In the genomic region with DNA sequence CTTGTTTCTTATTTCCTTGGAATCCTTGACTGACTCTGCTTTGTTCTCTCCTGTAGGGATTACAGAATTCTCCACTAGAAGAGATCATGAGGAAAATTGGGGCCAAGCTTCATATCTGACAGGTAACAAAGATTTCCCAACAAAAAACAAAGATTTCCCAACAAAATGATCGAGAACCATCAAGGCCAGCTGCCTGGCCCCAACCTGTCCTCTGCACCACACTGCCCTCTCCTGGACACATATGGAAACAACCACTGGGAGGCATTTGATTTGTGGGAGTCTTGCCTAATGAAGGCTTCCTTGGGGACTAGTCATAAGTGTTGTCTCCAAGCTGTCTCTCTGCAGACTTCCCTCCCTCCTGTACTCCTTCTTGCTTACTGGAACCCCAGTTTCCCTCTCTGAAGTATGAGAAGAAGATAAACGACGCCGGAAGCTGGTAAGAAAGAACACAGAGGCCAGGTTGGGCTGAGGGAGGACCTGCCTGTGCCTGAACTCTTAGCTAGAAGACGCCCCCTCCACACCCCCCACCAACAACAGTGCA, we compare ENCODE assay signal across 8 mouse cellular contexts. TPM values are rescaled to one million over a fixed set of nuclear protein-coding genes. Genes with fewer than 3 reads are reported as not detected.
DNase-seq lines count a peak whose midpoint lies in the region; ATAC-seq and TF ChIP-seq lines count a peak whose summit lies in the region.

No protein-coding gene starts in this region.

- no peaks in the 10 kb centered on the region for H3K9me3 ChIP-seq in limb, embryonic 14.5 days (ENCODE audit: control insufficient read depth, low read length)

- H3K4me2 ChIP-seq in limb, embryonic 14.5 days (replicated peaks; ENCODE audit: low read depth, low read length, severe bottlenecking), result no peak overlapping the region

- intact Hi-C loops in left cerebral cortex, adult 2 months (cut with DNase I), result loop anchor here (2.0 kb wide), 1 partner anchor 109 kb away; a partner anchor contains a TSS
- intact Hi-C loops in gastrocnemius, postnatal 14 days (cut with DNase I; ENCODE audit: low total_unique reads), result loop anchor here (10.0 kb wide), 1 partner anchor 91 kb away; no protein-coding TSS in a partner anchor

- DNase-seq in left cerebral cortex, adult 2 months (ENCODE audit: extremely low spot score in 1 of 2, low spot score in 2 of 2), result peak; percentile 54 to 61
- no peak for DNase-seq in left cerebral cortex, adult 11 months (ENCODE audit: low spot score)
- DNase-seq in MEL-GATA-1-ER (ENCODE audit: extremely low read depth, low read depth), result peak; percentile 36
- peak; percentile 69 for DNase-seq in c-Kit-positive CD71-negative TER-119-negative erythroid progenitor cells, embryonic 14.5 days (ENCODE audit: low read depth)
- DNase-seq in gastrocnemius, postnatal 14 days, result peak; percentile 58
- DNase-seq in limb, embryonic 14.5 days (ENCODE audit: low spot score), result peak; percentile 26
- peak; percentile 30 for DNase-seq in right cerebral cortex, postnatal 4 days

- no peak overlapping the region for H3K9ac ChIP-seq in limb, embryonic 14.5 days (ENCODE audit: low read depth, low read length, severe bottlenecking)

- WGBS in limb, embryonic 14.5 days, result 44% methylated on average over 5 of the region's 5 CpGs

- H3K27ac ChIP-seq in left cerebral cortex, adult 2 months, result no peak overlapping the region
- no peak overlapping the region for H3K27ac ChIP-seq in limb, embryonic 14.5 days (replicated peaks; ENCODE audit: low read depth, low read length)

- TF ChIP-seq POLR2A in limb, embryonic 14.5 days (IDR thresholded peaks at IDR 0.05; ENCODE audit: borderline replicate concordance, extremely low read depth, insufficient read depth, insufficient read length), result no peak

- peak; percentile 88 for TF ChIP-seq CTCF in left cerebral cortex, adult 2 months (IDR thresholded peaks at IDR 0.05)

- no peak overlapping the region for H3K4me3 ChIP-seq in left cerebral cortex, adult 2 months
- no peak overlapping the region for H3K4me3 ChIP-seq in limb, embryonic 14.5 days (replicated peaks; ENCODE audit: low read length)

- no peaks in the 10 kb centered on the region for H3K4me1 ChIP-seq in limb, embryonic 14.5 days (ENCODE audit: control insufficient read depth, insufficient read depth, low read length)

- no peak for ATAC-seq in limb, embryonic 14.5 days (ENCODE audit: low FRiP score, low read depth)
- no peak for ATAC-seq in inflammation-experienced regulatory T-cells, adult 6 months

- no peaks in the 10 kb centered on the region for H3K36me3 ChIP-seq in limb, embryonic 14.5 days (ENCODE audit: control insufficient read depth, insufficient read depth, low read length)

- H3K27me3 ChIP-seq in limb, embryonic 14.5 days (ENCODE audit: control insufficient read depth, insufficient read depth, low read length), result no peaks in the 10 kb centered on the region

RNA-seq across cellular contexts. Expression of a gene that starts 19.8 kb away (rescaled TPM):
- total RNA-seq in left cerebral cortex, adult 2 months (2021), result 10 to 100 TPM; 21.6 to 22.8 TPM
- total RNA-seq in gastrocnemius, postnatal 14 days (2021), result 10 to 100 TPM; 34.0 to 51.7 TPM
- polyA plus RNA-seq in limb, embryonic 14.5 days (2012; rRNA removed), result 143 and 144 TPM in 2 replicates
- polyA plus RNA-seq in limb, embryonic 14.5 days (2014; fragmentation: Nextera tagmentation; extraction: Ambion mirVana), result 186 and 189 TPM in 2 replicates
- under 1 TPM in 2 of 3 experiments, not detected in 1; 0.26 to 0.36 TPM for polyA plus RNA-seq in inflammation-experienced regulatory T-cells, adult 6 months (2017; shearing (Covaris generic))
